Mouse (Mus musculus): ENCODE data around the gene Lsamp.

DNA sequence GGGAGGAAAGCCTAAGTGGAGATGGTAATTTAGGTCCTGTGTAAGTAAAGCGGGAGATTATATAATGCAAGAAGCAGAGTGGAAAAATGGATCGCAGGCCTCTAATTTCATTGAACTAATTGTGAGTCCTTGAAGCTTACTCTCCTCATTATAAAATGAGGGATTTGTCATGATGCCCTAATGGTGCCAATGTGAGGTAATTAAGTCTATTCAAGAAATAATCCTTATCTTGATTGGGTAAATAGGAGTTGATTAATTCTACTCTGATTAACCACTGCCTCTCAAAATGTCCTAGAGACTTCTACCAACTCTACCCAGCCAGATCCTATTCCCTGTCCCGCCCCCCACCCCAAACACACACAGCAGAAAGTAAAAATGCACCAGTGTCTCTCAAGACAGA is 1802.5 kb downstream of the Lsamp start:
- TF ChIP-seq GATA1 (IDR thresholded peaks at IDR 0.05; ENCODE audit: borderline replicate concordance, low read length): no peak
- TF ChIP-seq FLI1 (IDR thresholded peaks at IDR 0.05; ENCODE audit: low read length): no peak
